Mouse (Mus musculus) MEL (cell line): ENCODE measurements around the gene Samd4. TPM values are rescaled to one million over a fixed set of nuclear protein-coding genes. Genes with fewer than 3 reads are reported as not detected.

Experiments used
- DNase-seq: peaks from one replicate; pipeline ENCODE4 v3.0.0; 2011; ENCODE audit warnings: low read depth, low spot score
- H3K27ac ChIP-seq: 2 replicates; pipeline ENCODE4 v1.5.1; 2012; ENCODE audit warnings: low read depth, mild to moderate bottlenecking, control low read depth, low read length, moderate library complexity; ENCODE audit not compliant: control insufficient read depth
- H3K27me3 ChIP-seq, 2 experiments: fragments of 150-350 bp in 1 of 2; sonication (generic) in 1 of 2; 2 replicates each; pipeline ENCODE4 v1.6.1; 2012; ENCODE audit warnings: low read length in 2 of 2, mild to moderate bottlenecking in 2 of 2, improper control_type of control experiment in 1 of 2, moderate library complexity in 1 of 2; ENCODE audit not compliant: insufficient read depth in 2 of 2, control insufficient read depth in 1 of 2
- H3K36me3 ChIP-seq, 2 experiments: 2 replicates each; pipeline ENCODE4 v1.6.1; 2012 to 2014; ENCODE audit warnings: low read length in 2 of 2, improper control_type of control experiment in 1 of 2, inconsistent platforms in 1 of 2, mild to moderate bottlenecking in 1 of 2; ENCODE audit not compliant: insufficient read depth in 2 of 2, control insufficient read depth in 1 of 2
- H3K4me1 ChIP-seq, 2 experiments: fragments of 150-350 bp in 1 of 2; sonication (generic) in 1 of 2; 2 replicates each; pipeline ENCODE4 v1.6.1; 2012; ENCODE audit warnings: low read length in 2 of 2, improper control_type of control experiment in 1 of 2, mild to moderate bottlenecking in 1 of 2; ENCODE audit not compliant: insufficient read depth in 2 of 2, control insufficient read depth in 1 of 2
- H3K4me3 ChIP-seq, 2 experiments: fragments of 150-350 bp in 1 of 2; sonication (generic) in 1 of 2; 2 replicates each; pipeline ENCODE4 v1.5.1; 2012; ENCODE audit warnings: low read depth in 2 of 2, low read length in 2 of 2, mild to moderate bottlenecking in 2 of 2, moderate library complexity in 2 of 2, control low read depth in 1 of 2, improper control_type of control experiment in 1 of 2; ENCODE audit not compliant: control insufficient read depth in 1 of 2, insufficient read depth in 1 of 2
- H3K79me2 ChIP-seq: 2 replicates; pipeline ENCODE4 v1.6.1; 2012; ENCODE audit warnings: mild to moderate bottlenecking, low read length, moderate library complexity; ENCODE audit not compliant: control insufficient read depth, poor library complexity, insufficient read depth
- H3K9ac ChIP-seq: 2 replicates; pipeline ENCODE4 v1.6.1; 2012; ENCODE audit warnings: low read depth, mild to moderate bottlenecking, control low read depth, low read length, moderate library complexity; ENCODE audit not compliant: control insufficient read depth, poor library complexity, severe bottlenecking
- H3K9me3 ChIP-seq: fragments of 150-350 bp; sonication (generic); replicated peaks from 2 replicates; pipeline ENCODE4 v1.6.1; 2012; ENCODE audit warnings: mild to moderate bottlenecking, low read length, improper control_type of control experiment, moderate library complexity; ENCODE audit not compliant: insufficient read depth
- CHD1 ChIP-seq: IDR thresholded peaks from 2 replicates; pipeline ENCODE4 v1.6.1; 2012; ENCODE audit warnings: low read depth, mild to moderate bottlenecking, inconsistent platforms, low read length, improper control_type of control experiment
- CTCF ChIP-seq, 3 experiments: IDR thresholded peaks in 2 of 3; conservative IDR thresholded peaks in 1 of 3; 2 replicates each; pipeline ENCODE4 v1.5.1; 2011 to 2012; ENCODE audit warnings: low read length in 3 of 3, low read depth in 2 of 3, mild to moderate bottlenecking in 2 of 3, improper control_type of control experiment in 1 of 3, inconsistent platforms in 1 of 3, mixed read lengths in 1 of 3, moderate library complexity in 1 of 3; ENCODE audit not compliant: control insufficient read depth in 1 of 3, insufficient read depth in 1 of 3, poor library complexity in 1 of 3, severe bottlenecking in 1 of 3
- E2F4 ChIP-seq: IDR thresholded peaks from 2 replicates; pipeline ENCODE4 v1.6.1; 2011; ENCODE audit warnings: low read depth, low read length, improper control_type of control experiment, borderline replicate concordance
- GABPA ChIP-seq: IDR thresholded peaks from 2 replicates; pipeline ENCODE4 v1.6.1; 2012; ENCODE audit warnings: low read depth, mild to moderate bottlenecking, inconsistent platforms, low read length, improper control_type of control experiment, moderate library complexity
- GATA1 ChIP-seq: IDR thresholded peaks from 2 replicates; pipeline ENCODE4 v1.6.1; 2011; ENCODE audit warnings: low read depth, low read length, improper control_type of control experiment
- JUND ChIP-seq: IDR thresholded peaks from 2 replicates; pipeline ENCODE4 v1.6.1; 2011; ENCODE audit warnings: low read depth, mild to moderate bottlenecking, improper control_type of control experiment, low read length
- MAFK ChIP-seq: IDR thresholded peaks from 2 replicates; pipeline ENCODE4 v1.6.1; 2011; ENCODE audit warnings: low read depth, mild to moderate bottlenecking, low read length, improper control_type of control experiment, borderline replicate concordance
- MAX ChIP-seq: IDR thresholded peaks from 2 replicates; pipeline ENCODE4 v1.6.1; 2011; ENCODE audit warnings: low read length, improper control_type of control experiment
- MEF2A ChIP-seq: IDR thresholded peaks from 2 replicates; pipeline ENCODE4 v1.6.1; 2014; ENCODE audit warnings: low read depth, mild to moderate bottlenecking, inconsistent platforms, low read length, improper control_type of control experiment; ENCODE audit not compliant: poor library complexity, insufficient replicate concordance, severe bottlenecking; ENCODE audit errors: extremely low read depth
- MXI1 ChIP-seq: IDR thresholded peaks from 2 replicates; pipeline ENCODE4 v1.6.1; 2011; ENCODE audit warnings: mild to moderate bottlenecking, low read depth, low read length, improper control_type of control experiment
- MYC ChIP-seq: IDR thresholded peaks from 2 replicates; pipeline ENCODE4 v1.6.1; 2011; ENCODE audit warnings: low read depth, mild to moderate bottlenecking, low read length, improper control_type of control experiment, moderate library complexity
- NRF1 ChIP-seq: IDR thresholded peaks from 2 replicates; pipeline ENCODE4 v1.6.1; 2014; ENCODE audit warnings: low read depth, mild to moderate bottlenecking, inconsistent platforms, low read length, improper control_type of control experiment, moderate library complexity; ENCODE audit not compliant: poor library complexity, insufficient read depth, severe bottlenecking
- SIN3A ChIP-seq: IDR thresholded peaks from 2 replicates; pipeline ENCODE4 v1.6.1; 2012; ENCODE audit warnings: low read length, improper control_type of control experiment, inconsistent platforms
- SMC3 ChIP-seq: IDR thresholded peaks from 2 replicates; pipeline ENCODE4 v1.6.1; 2011; ENCODE audit warnings: low read depth, low read length, improper control_type of control experiment
- TAL1 ChIP-seq: IDR thresholded peaks from 2 replicates; pipeline ENCODE4 v1.6.1; 2012; ENCODE audit warnings: mild to moderate bottlenecking, inconsistent platforms, low read length, moderate library complexity, mixed read lengths
- UBTF ChIP-seq: IDR thresholded peaks from 2 replicates; pipeline ENCODE4 v1.6.1; 2012; ENCODE audit warnings: low read depth, mild to moderate bottlenecking, inconsistent platforms, low read length, improper control_type of control experiment, moderate library complexity, borderline replicate concordance; ENCODE audit not compliant: insufficient read depth
- polyA plus RNA-seq, 2 experiments: library from polyadenylated mRNA; stranded (reverse) in 1 of 2; unstranded in 1 of 2; fragments of >175 nt in 1 of 2; fragments of >200 nt in 1 of 2; gene quantifications; 2 replicates each; pipeline versions ENCODE4 v1.2.1 to v1.2.4; 2012; ENCODE audit warnings: low replicate concordance in 2 of 2, low read depth in 1 of 2; ENCODE audit not compliant: insufficient read length in 2 of 2, insufficient read depth in 1 of 2, missing spikeins in 1 of 2
- total RNA-seq: library from RNA; depleted of rRNA; stranded (reverse); fragments of 300-350 nt; gene quantifications from 2 replicates; pipeline ENCODE4 v1.2.3, GENCODE M21; 2012

Gene Samd4
- total and polyA plus RNA-seq, 3 experiments, result 0.04 to 0.08 TPM; not detected in 1

DNA sequence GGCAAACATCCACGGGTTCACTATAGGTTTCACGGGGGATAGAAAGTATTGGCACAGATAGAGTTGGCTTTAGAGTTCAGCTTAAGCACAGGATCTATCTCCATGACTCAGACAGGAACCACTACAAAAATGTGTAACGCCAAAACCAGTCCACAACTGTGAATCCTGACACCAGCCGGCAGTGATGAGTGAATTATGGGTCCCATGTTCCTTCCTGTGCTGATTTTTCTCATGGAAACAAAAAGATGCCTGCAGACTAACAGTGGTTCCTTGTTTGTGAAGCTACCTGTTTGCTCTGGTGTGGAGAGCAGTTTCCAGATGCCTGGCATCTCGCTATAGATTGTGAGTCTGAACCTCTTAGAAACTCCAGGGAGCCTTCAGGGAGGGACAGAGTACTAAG is 184.2 kb downstream of the Samd4 start:
- H3K79me2 ChIP-seq, result no peaks in the 10 kb centered on the region
- no peak overlapping the region for H3K9ac ChIP-seq
- no peaks in the 10 kb centered on the region for H3K36me3 ChIP-seq
- no peak for DNase-seq
- H3K4me1 ChIP-seq, result no peaks in the 10 kb centered on the region
- H3K27ac ChIP-seq, result no peak overlapping the region
- no peak for TF ChIP-seq GATA1
- peaks cover 0 to 8% of the 10 kb centered on the region in 2 experiments; a peak in 3 of 4 replicates for H3K27me3 ChIP-seq
- no peaks in the 10 kb centered on the region for H3K9me3 ChIP-seq
- H3K4me3 ChIP-seq, result no peak overlapping the region

- Histone ChIP-seq H3K9me3 (no peaks in the 10 kb centered on the region), H3K9ac (no peak overlapping the region), H3K27me3 (peaks cover 0 to 1% of the 10 kb centered on the region in 2 experiments; a peak in 1 of 4 replicates), H3K4me3 (no peak overlapping the region), H3K27ac (no peak overlapping the region), H3K4me1 (no peaks in the 10 kb centered on the region)
- DNase-seq, result peak; percentile 14
- peak; percentile 17 to 36 (median 27); a peak in 5 of 6 replicates for TF ChIP-seq CTCF (IDR thresholded peaks at IDR 0.05 in 2 of 3, conservative IDR thresholded peaks at IDR 0.05 in 1 of 3; ENCODE audit: control insufficient read depth in 1 of 3, insufficient read depth in 1 of 3, low read depth in 2 of 3, low read length in 3 of 3, poor library complexity in 1 of 3, severe bottlenecking in 1 of 3)
- no peak for TF ChIP-seq JUND
- TF ChIP-seq, all 39 proteins: peak for 1
- H3K36me3 ChIP-seq, result no peaks in the 10 kb centered on the region
- H3K79me2 ChIP-seq, result no peaks in the 10 kb centered on the region
These were observed 191.5 kb downstream of the Samd4 start for GRCm38 (mm10) chr14:47074045-47074666.

GRCm38 (mm10) chr14:47075010-47075677 is 192.5 kb downstream of the Samd4 start:
- no peak overlapping the region for H3K4me3 ChIP-seq
- DNase-seq, result no peak
- no peak for TF ChIP-seq MAFK
- no peak for TF ChIP-seq TAL1
- no peak for TF ChIP-seq JUND
- no peak for TF ChIP-seq GATA1
- TF ChIP-seq MXI1, result no peak
- no peak for TF ChIP-seq E2F4
- TF ChIP-seq UBTF, result no peak
- TF ChIP-seq SIN3A, result no peak
- TF ChIP-seq MEF2A, result no peak
- no peak for TF ChIP-seq MYC
- TF ChIP-seq GABPA, result no peak
- TF ChIP-seq NRF1, result no peak
- TF ChIP-seq MAX, result no peak
- no peak for TF ChIP-seq SMC3
- no peak for TF ChIP-seq CHD1
- no peaks in the 10 kb centered on the region; a peak in 1 of 4 replicates for H3K27me3 ChIP-seq
- no peaks in the 10 kb centered on the region for H3K9me3 ChIP-seq
- H3K9ac ChIP-seq, result no peak overlapping the region
- no peaks in the 10 kb centered on the region for H3K79me2 ChIP-seq
- H3K4me1 ChIP-seq, result no peaks in the 10 kb centered on the region
- H3K27ac ChIP-seq, result no peak overlapping the region
- H3K36me3 ChIP-seq, result no peaks in the 10 kb centered on the region
